Mouse (Mus musculus): ENCODE measurements around the gene Ednrb. TPM values are rescaled to one million over a fixed set of nuclear protein-coding genes. Genes with fewer than 3 reads are reported as not detected.

Gene Ednrb
- total RNA-seq (2014; rRNA removed; ENCODE audit: low replicate concordance), result 63.6 and 72.5 TPM in 2 replicates
- 55.4 and 61.8 TPM in 2 replicates for polyA plus RNA-seq (2015; fragmentation: Nextera tagmentation; extraction: Ambion mirVana)

GRCm38 (mm10) chr14:103844011-103844549 is at the start of gene Ednrb:
TSS of gene Ednrb (minus strand) at chr14:103844402.
- ATAC-seq (ENCODE audit: insufficient read depth, low read depth) (peak; percentile 72), DNase-seq (ENCODE audit: low spot score) (peak; percentile 61)
- H3K4me1 ChIP-seq (ENCODE audit: control insufficient read depth, insufficient read depth), result no peaks in the 10 kb centered on the region
- H3K27me3 ChIP-seq (ENCODE audit: control insufficient read depth, insufficient read depth, low read length), result no peaks in the 10 kb centered on the region
- peak within 1 kb of the TSS; percentile 78 for H3K4me2 ChIP-seq (ENCODE audit: low read depth, low read length)
- no peak for TF ChIP-seq EP300 (IDR thresholded peaks at IDR 0.05; ENCODE audit: low read depth)
- peak; percentile 15; the same call in 1 of the 2 replicates for TF ChIP-seq CTCF (IDR thresholded peaks at IDR 0.05; ENCODE audit: low read depth)
- peak within 1 kb of the TSS; percentile 68 for H3K27ac ChIP-seq (ENCODE audit: low read depth)
- WGBS, result 2% methylated on average over 24 of the region's 24 CpGs
- H3K36me3 ChIP-seq (replicated peaks; ENCODE audit: control insufficient read depth, insufficient read depth, low read length), result no peaks in the 10 kb centered on the region
- H3K4me3 ChIP-seq (ENCODE audit: low read depth, low read length), result peak within 1 kb of the TSS; percentile 53
- H3K9me3 ChIP-seq (replicated peaks; ENCODE audit: control insufficient read depth, low read length), result no peaks in the 10 kb centered on the region
- H3K9ac ChIP-seq (replicated peaks; ENCODE audit: low read depth, low read length), result peak within 1 kb of the TSS; percentile 56; the same call in 1 of the 2 replicates

- Histone ChIP-seq H3K27me3 (ENCODE audit: control insufficient read depth, insufficient read depth, low read length) (no peaks in the 10 kb centered on the region), H3K4me1 (ENCODE audit: control insufficient read depth, insufficient read depth) (no peaks in the 10 kb centered on the region), H3K9me3 (replicated peaks; ENCODE audit: control insufficient read depth, low read length) (no peaks in the 10 kb centered on the region), H3K9ac (replicated peaks; ENCODE audit: low read depth, low read length) (no peak overlapping the region), H3K36me3 (replicated peaks; ENCODE audit: control insufficient read depth, insufficient read depth, low read length) (no peaks in the 10 kb centered on the region), H3K4me2 (ENCODE audit: low read depth, low read length) (no peak overlapping the region), H3K27ac (ENCODE audit: low read depth) (no peak overlapping the region), H3K4me3 (ENCODE audit: low read depth, low read length) (no peak overlapping the region)
- DNase-seq (ENCODE audit: low spot score), result no peak
- WGBS, result 55% methylated on average over 8 of the region's 8 CpGs
- TF ChIP-seq EP300 (IDR thresholded peaks at IDR 0.05; ENCODE audit: low read depth) (no peak), CTCF (IDR thresholded peaks at IDR 0.05; ENCODE audit: low read depth) (no peak)
- no peak for ATAC-seq (ENCODE audit: insufficient read depth, low read depth)
Measured at GRCm38 (mm10) chr14:103892411-103892938, 48.3 kb upstream of the Ednrb start.

- Histone ChIP-seq H3K27ac (ENCODE audit: low read depth) (no peak overlapping the region), H3K4me1 (ENCODE audit: control insufficient read depth, insufficient read depth) (no peaks in the 10 kb centered on the region), H3K9me3 (replicated peaks; ENCODE audit: control insufficient read depth, low read length) (no peaks in the 10 kb centered on the region), H3K9ac (replicated peaks; ENCODE audit: low read depth, low read length) (no peak overlapping the region), H3K4me3 (ENCODE audit: low read depth, low read length) (no peak overlapping the region), H3K36me3 (replicated peaks; ENCODE audit: control insufficient read depth, insufficient read depth, low read length) (no peaks in the 10 kb centered on the region), H3K4me2 (ENCODE audit: low read depth, low read length) (no peak overlapping the region), H3K27me3 (ENCODE audit: control insufficient read depth, insufficient read depth, low read length) (no peaks in the 10 kb centered on the region)
- 64% methylated on average over 4 of the region's 4 CpGs for WGBS
- ATAC-seq (ENCODE audit: insufficient read depth, low read depth) (no peak), DNase-seq (ENCODE audit: low spot score) (no peak)
- TF ChIP-seq EP300 (IDR thresholded peaks at IDR 0.05; ENCODE audit: low read depth) (no peak), CTCF (IDR thresholded peaks at IDR 0.05; ENCODE audit: low read depth) (no peak)
Measured at GRCm38 (mm10) chr14:103890761-103891160, 46.6 kb upstream of the Ednrb start.

- Histone ChIP-seq H3K36me3 (replicated peaks; ENCODE audit: control insufficient read depth, insufficient read depth, low read length) (no peaks in the 10 kb centered on the region), H3K4me2 (ENCODE audit: low read depth, low read length) (no peak overlapping the region), H3K4me1 (ENCODE audit: control insufficient read depth, insufficient read depth) (no peaks in the 10 kb centered on the region), H3K27ac (ENCODE audit: low read depth) (peak overlapping the region; percentile 48), H3K4me3 (ENCODE audit: low read depth, low read length) (no peak overlapping the region), H3K9ac (replicated peaks; ENCODE audit: low read depth, low read length) (no peak overlapping the region), H3K9me3 (replicated peaks; ENCODE audit: control insufficient read depth, low read length) (no peaks in the 10 kb centered on the region), H3K27me3 (ENCODE audit: control insufficient read depth, insufficient read depth, low read length) (no peaks in the 10 kb centered on the region)
- ATAC-seq (ENCODE audit: insufficient read depth, low read depth), result peak; percentile 90
- TF ChIP-seq EP300 (IDR thresholded peaks at IDR 0.05; ENCODE audit: low read depth), result 0 out of 2 replicates have a peak, but pooled peaks have one; percentile 34
- no peak for TF ChIP-seq CTCF (IDR thresholded peaks at IDR 0.05; ENCODE audit: low read depth)
- DNase-seq (ENCODE audit: low spot score), result peak; percentile 64
- WGBS, result 29% methylated on average over 7 of the region's 7 CpGs
Measured at GRCm38 (mm10) chr14:103884892-103885575, 40.8 kb upstream of the Ednrb start.

- no peak for DNase-seq (ENCODE audit: low spot score)
- no peak overlapping the region for H3K4me3 ChIP-seq (ENCODE audit: low read depth, low read length)
- ATAC-seq (ENCODE audit: insufficient read depth, low read depth), result no peak
- no peaks in the 10 kb centered on the region for H3K9me3 ChIP-seq (replicated peaks; ENCODE audit: control insufficient read depth, low read length)
- no peaks in the 10 kb centered on the region for H3K36me3 ChIP-seq (replicated peaks; ENCODE audit: control insufficient read depth, insufficient read depth, low read length)
- no peak for TF ChIP-seq EP300 (IDR thresholded peaks at IDR 0.05; ENCODE audit: low read depth)
- no peak for TF ChIP-seq CTCF (IDR thresholded peaks at IDR 0.05; ENCODE audit: low read depth)
- H3K27me3 ChIP-seq (ENCODE audit: control insufficient read depth, insufficient read depth, low read length), result no peaks in the 10 kb centered on the region
- 90% methylated on average over 3 of the region's 3 CpGs for WGBS
- H3K4me2 ChIP-seq (ENCODE audit: low read depth, low read length), result no peak overlapping the region
- H3K4me1 ChIP-seq (ENCODE audit: control insufficient read depth, insufficient read depth), result no peaks in the 10 kb centered on the region
- H3K27ac ChIP-seq (ENCODE audit: low read depth), result no peak overlapping the region
- no peak overlapping the region for H3K9ac ChIP-seq (replicated peaks; ENCODE audit: low read depth, low read length)
Measured at GRCm38 (mm10) chr14:103882943-103883342, 38.7 kb upstream of the Ednrb start.

Data from heart, postnatal 0 days (tissue).